Mouse (Mus musculus) MEL (cell line): Measurements from ENCODE around the gene Whrn. TPM values are rescaled to one million over a fixed set of nuclear protein-coding genes. Genes with fewer than 3 reads are reported as not detected.

ENCODE experiments used
- DNase-seq: peaks from one replicate; pipeline ENCODE4 v3.0.0; 2011; ENCODE audit warnings: low read depth, low spot score
- H3K27ac ChIP-seq: 2 replicates; pipeline ENCODE4 v1.5.1; 2012; ENCODE audit warnings: low read depth, mild to moderate bottlenecking, control low read depth, low read length, moderate library complexity; ENCODE audit not compliant: control insufficient read depth
- H3K27me3 ChIP-seq, 2 experiments: fragments of 150-350 bp in 1 of 2; sonication (generic) in 1 of 2; 2 replicates each; pipeline ENCODE4 v1.6.1; 2012; ENCODE audit warnings: low read length in 2 of 2, mild to moderate bottlenecking in 2 of 2, improper control_type of control experiment in 1 of 2, moderate library complexity in 1 of 2; ENCODE audit not compliant: insufficient read depth in 2 of 2, control insufficient read depth in 1 of 2
- H3K36me3 ChIP-seq, 2 experiments: 2 replicates each; pipeline ENCODE4 v1.6.1; 2012 to 2014; ENCODE audit warnings: low read length in 2 of 2, improper control_type of control experiment in 1 of 2, inconsistent platforms in 1 of 2, mild to moderate bottlenecking in 1 of 2; ENCODE audit not compliant: insufficient read depth in 2 of 2, control insufficient read depth in 1 of 2
- H3K4me1 ChIP-seq, 2 experiments: fragments of 150-350 bp in 1 of 2; sonication (generic) in 1 of 2; 2 replicates each; pipeline ENCODE4 v1.6.1; 2012; ENCODE audit warnings: low read length in 2 of 2, improper control_type of control experiment in 1 of 2, mild to moderate bottlenecking in 1 of 2; ENCODE audit not compliant: insufficient read depth in 2 of 2, control insufficient read depth in 1 of 2
- H3K4me3 ChIP-seq, 2 experiments: fragments of 150-350 bp in 1 of 2; sonication (generic) in 1 of 2; 2 replicates each; pipeline ENCODE4 v1.5.1; 2012; ENCODE audit warnings: low read depth in 2 of 2, low read length in 2 of 2, mild to moderate bottlenecking in 2 of 2, moderate library complexity in 2 of 2, control low read depth in 1 of 2, improper control_type of control experiment in 1 of 2; ENCODE audit not compliant: control insufficient read depth in 1 of 2, insufficient read depth in 1 of 2
- H3K79me2 ChIP-seq: 2 replicates; pipeline ENCODE4 v1.6.1; 2012; ENCODE audit warnings: mild to moderate bottlenecking, low read length, moderate library complexity; ENCODE audit not compliant: control insufficient read depth, poor library complexity, insufficient read depth
- H3K9ac ChIP-seq: 2 replicates; pipeline ENCODE4 v1.6.1; 2012; ENCODE audit warnings: low read depth, mild to moderate bottlenecking, control low read depth, low read length, moderate library complexity; ENCODE audit not compliant: control insufficient read depth, poor library complexity, severe bottlenecking
- H3K9me3 ChIP-seq: fragments of 150-350 bp; sonication (generic); replicated peaks from 2 replicates; pipeline ENCODE4 v1.6.1; 2012; ENCODE audit warnings: mild to moderate bottlenecking, low read length, improper control_type of control experiment, moderate library complexity; ENCODE audit not compliant: insufficient read depth
- BHLHE40 ChIP-seq: IDR thresholded peaks from 2 replicates; pipeline ENCODE4 v1.6.1; 2012; ENCODE audit warnings: low read depth, mild to moderate bottlenecking, inconsistent platforms, low read length, improper control_type of control experiment, borderline replicate concordance
- E2F4 ChIP-seq: IDR thresholded peaks from 2 replicates; pipeline ENCODE4 v1.6.1; 2011; ENCODE audit warnings: low read depth, low read length, improper control_type of control experiment, borderline replicate concordance
- EP300 ChIP-seq, 2 experiments: IDR thresholded peaks; 2 replicates each; pipeline ENCODE4 v1.6.1; 2011; ENCODE audit warnings: improper control_type of control experiment in 2 of 2, low read length in 2 of 2, low read depth in 1 of 2, mild to moderate bottlenecking in 1 of 2
- ETS1 ChIP-seq: IDR thresholded peaks from 2 replicates; pipeline ENCODE4 v1.6.1; 2012; ENCODE audit warnings: low read depth, mild to moderate bottlenecking, inconsistent platforms, low read length, improper control_type of control experiment, moderate library complexity
- GABPA ChIP-seq: IDR thresholded peaks from 2 replicates; pipeline ENCODE4 v1.6.1; 2012; ENCODE audit warnings: low read depth, mild to moderate bottlenecking, inconsistent platforms, low read length, improper control_type of control experiment, moderate library complexity
- MAFK ChIP-seq: IDR thresholded peaks from 2 replicates; pipeline ENCODE4 v1.6.1; 2011; ENCODE audit warnings: low read depth, mild to moderate bottlenecking, low read length, improper control_type of control experiment, borderline replicate concordance
- MAX ChIP-seq: IDR thresholded peaks from 2 replicates; pipeline ENCODE4 v1.6.1; 2011; ENCODE audit warnings: low read length, improper control_type of control experiment
- MEF2A ChIP-seq: IDR thresholded peaks from 2 replicates; pipeline ENCODE4 v1.6.1; 2014; ENCODE audit warnings: low read depth, mild to moderate bottlenecking, inconsistent platforms, low read length, improper control_type of control experiment; ENCODE audit not compliant: poor library complexity, insufficient replicate concordance, severe bottlenecking; ENCODE audit errors: extremely low read depth
- MXI1 ChIP-seq: IDR thresholded peaks from 2 replicates; pipeline ENCODE4 v1.6.1; 2011; ENCODE audit warnings: mild to moderate bottlenecking, low read depth, low read length, improper control_type of control experiment
- MYB ChIP-seq: IDR thresholded peaks from 2 replicates; pipeline ENCODE4 v1.6.1; 2011; ENCODE audit warnings: mild to moderate bottlenecking, low read depth, low read length, improper control_type of control experiment
- MYC ChIP-seq: IDR thresholded peaks from 2 replicates; pipeline ENCODE4 v1.6.1; 2011; ENCODE audit warnings: low read depth, mild to moderate bottlenecking, low read length, improper control_type of control experiment, moderate library complexity
- NELFE ChIP-seq: IDR thresholded peaks from 2 replicates; pipeline ENCODE4 v1.6.1; 2011; ENCODE audit warnings: low read depth, low read length, improper control_type of control experiment
- NRF1 ChIP-seq: IDR thresholded peaks from 2 replicates; pipeline ENCODE4 v1.6.1; 2014; ENCODE audit warnings: low read depth, mild to moderate bottlenecking, inconsistent platforms, low read length, improper control_type of control experiment, moderate library complexity; ENCODE audit not compliant: poor library complexity, insufficient read depth, severe bottlenecking
- POLR2AphosphoS2 ChIP-seq: IDR thresholded peaks from 2 replicates; pipeline ENCODE4 v1.6.1; 2011; ENCODE audit warnings: low read length, improper control_type of control experiment
- RCOR1 ChIP-seq: IDR thresholded peaks from 2 replicates; pipeline ENCODE4 v1.6.1; 2012; ENCODE audit warnings: low read depth, mild to moderate bottlenecking, inconsistent platforms, low read length, improper control_type of control experiment
- SMC3 ChIP-seq: IDR thresholded peaks from 2 replicates; pipeline ENCODE4 v1.6.1; 2011; ENCODE audit warnings: low read depth, low read length, improper control_type of control experiment
- TAL1 ChIP-seq: IDR thresholded peaks from 2 replicates; pipeline ENCODE4 v1.6.1; 2012; ENCODE audit warnings: mild to moderate bottlenecking, inconsistent platforms, low read length, moderate library complexity, mixed read lengths
- TBP ChIP-seq: IDR thresholded peaks from 2 replicates; pipeline ENCODE4 v1.8.0; 2011; ENCODE audit warnings: low read depth, low read length, improper control_type of control experiment
- TCF12 ChIP-seq: IDR thresholded peaks from 2 replicates; pipeline ENCODE4 v1.6.1; 2014; ENCODE audit warnings: low read depth, mild to moderate bottlenecking, inconsistent platforms, low read length, improper control_type of control experiment, moderate library complexity
- UBTF ChIP-seq: IDR thresholded peaks from 2 replicates; pipeline ENCODE4 v1.6.1; 2012; ENCODE audit warnings: low read depth, mild to moderate bottlenecking, inconsistent platforms, low read length, improper control_type of control experiment, moderate library complexity, borderline replicate concordance; ENCODE audit not compliant: insufficient read depth
- USF2 ChIP-seq, 2 experiments: IDR thresholded peaks; 2 replicates each; pipeline ENCODE4 v1.6.1; 2011 to 2012; ENCODE audit warnings: improper control_type of control experiment in 2 of 2, low read length in 2 of 2, borderline replicate concordance in 1 of 2, inconsistent platforms in 1 of 2, low read depth in 1 of 2, mild to moderate bottlenecking in 1 of 2; ENCODE audit not compliant: insufficient read depth in 1 of 2
- ZC3H11A ChIP-seq: IDR thresholded peaks from 2 replicates; pipeline ENCODE4 v1.6.1; 2012; ENCODE audit warnings: low read depth, mild to moderate bottlenecking, inconsistent platforms, low read length, improper control_type of control experiment
- ZMIZ1 ChIP-seq: IDR thresholded peaks from 2 replicates; pipeline ENCODE4 v1.6.1; 2012; ENCODE audit warnings: low read depth, mild to moderate bottlenecking, inconsistent platforms, low read length, improper control_type of control experiment, moderate library complexity
- polyA plus RNA-seq, 2 experiments: library from polyadenylated mRNA; stranded (reverse) in 1 of 2; unstranded in 1 of 2; fragments of >175 nt in 1 of 2; fragments of >200 nt in 1 of 2; gene quantifications; 2 replicates each; pipeline versions ENCODE4 v1.2.1 to v1.2.4; 2012; ENCODE audit warnings: low replicate concordance in 2 of 2, low read depth in 1 of 2; ENCODE audit not compliant: insufficient read length in 2 of 2, insufficient read depth in 1 of 2, missing spikeins in 1 of 2
- total RNA-seq: library from RNA; depleted of rRNA; stranded (reverse); fragments of 300-350 nt; gene quantifications from 2 replicates; pipeline ENCODE4 v1.2.3, GENCODE M21; 2012

The Whrn gene
- total and polyA plus RNA-seq, 3 experiments, result not detected

GRCm38 (mm10) chr4:63402558-63402957 lies 93.2 kb downstream of the Whrn start:
- peak overlapping the region in 1 of 2 experiments; percentile 24; a peak in 2 of 4 replicates for H3K4me3 ChIP-seq
- H3K79me2 ChIP-seq, result no peaks in the 10 kb centered on the region; the same call in 1 of the 2 replicates
- peaks cover 11 to 79% of the 10 kb centered on the region in 2 experiments for H3K4me1 ChIP-seq
- H3K9ac ChIP-seq, result peak overlapping the region; percentile 43
- DNase-seq, result peak; percentile 24
- no peaks in the 10 kb centered on the region for H3K27me3 ChIP-seq
- TF ChIP-seq GABPA (no peak), TAL1 (no peak), POLR2AphosphoS2 (no peak), BHLHE40 (no peak)
- no peaks in the 10 kb centered on the region for H3K9me3 ChIP-seq
- peak overlapping the region; percentile 34 for H3K27ac ChIP-seq
- H3K36me3 ChIP-seq, result peaks cover 0 to 52% of the 10 kb centered on the region in 2 experiments; a peak in 2 of 4 replicates

- H3K9ac ChIP-seq, result no peak overlapping the region
- no peak for TF ChIP-seq RCOR1
- TF ChIP-seq POLR2AphosphoS2, result no peak
- TF ChIP-seq NRF1, result peak; percentile 46; the same call in 1 of the 2 replicates
- TF ChIP-seq ZC3H11A, result no peak
- no peak for TF ChIP-seq MXI1
- TF ChIP-seq, all 39 proteins: peak for 1
- H3K36me3 ChIP-seq, result peaks cover 0 to 48% of the 10 kb centered on the region in 2 experiments; a peak in 2 of 4 replicates
- no peaks in the 10 kb centered on the region for H3K9me3 ChIP-seq
- no peak overlapping the region; a peak in 1 of 4 replicates for H3K4me3 ChIP-seq
- H3K79me2 ChIP-seq, result no peaks in the 10 kb centered on the region; the same call in 1 of the 2 replicates
- peaks cover 9 to 74% of the 10 kb centered on the region in 2 experiments for H3K4me1 ChIP-seq
- H3K27ac ChIP-seq, result peak overlapping the region; percentile 67
- no peaks in the 10 kb centered on the region for H3K27me3 ChIP-seq
- peak; percentile 49 for DNase-seq
Observed at GRCm38 (mm10) chr4:63402056-63402455, 93.7 kb downstream of the Whrn start.

- Histone ChIP-seq H3K79me2 (no peaks in the 10 kb centered on the region; the same call in 1 of the 2 replicates), H3K4me1 (peaks cover 7 to 71% of the 10 kb centered on the region in 2 experiments; a peak in 3 of 4 replicates), H3K9me3 (no peaks in the 10 kb centered on the region), H3K27ac (peak overlapping the region; percentile 67), H3K36me3 (peaks cover 0 to 46% of the 10 kb centered on the region in 2 experiments; a peak in 2 of 4 replicates), H3K27me3 (no peaks in the 10 kb centered on the region), H3K9ac (peak overlapping the region; percentile 2), H3K4me3 (peak overlapping the region in 1 of 2 experiments; percentile 4; a peak in 1 of 4 replicates)
- peak; percentile 75 for DNase-seq
- peak; percentile 6 to 11; a peak in 1 of 4 replicates for TF ChIP-seq EP300 (IDR thresholded peaks at IDR 0.05; ENCODE audit: low read depth in 1 of 2, low read length in 2 of 2)
- TF ChIP-seq GABPA, result no peak
- TF ChIP-seq USF2 (IDR thresholded peaks at IDR 0.05; ENCODE audit: borderline replicate concordance in 1 of 2, insufficient read depth in 1 of 2, low read depth in 1 of 2, low read length in 2 of 2), result no peak
- no peak for TF ChIP-seq E2F4
- no peak for TF ChIP-seq NELFE
- peak; percentile 23; the same call in 1 of the 2 replicates for TF ChIP-seq ETS1
- peak; percentile 21; the same call in 1 of the 2 replicates for TF ChIP-seq MAX
- 0 out of 2 replicates have a peak, but pooled peaks have one; percentile 21 for TF ChIP-seq MYC
- TF ChIP-seq POLR2AphosphoS2, result no peak
- no peak for TF ChIP-seq TBP
- no peak for TF ChIP-seq MAFK
- no peak for TF ChIP-seq ZMIZ1
- TF ChIP-seq BHLHE40, result no peak
- no peak for TF ChIP-seq SMC3
- TF ChIP-seq MYB, result no peak
- TF ChIP-seq UBTF, result no peak
- TF ChIP-seq MEF2A, result no peak
- no peak for TF ChIP-seq MXI1
- TF ChIP-seq TCF12, result no peak
Observed at GRCm38 (mm10) chr4:63401620-63402019, 94.2 kb downstream of the Whrn start.
